Mouse (Mus musculus) CH12.LX (cell line): Measurements from ENCODE around the gene Zfp830.

Experiments
- BHLHE40 ChIP-seq: IDR thresholded peaks from 2 replicates; pipeline ENCODE4 v1.6.1; 2011; ENCODE audit warnings: mild to moderate bottlenecking, low read depth, low read length, improper control_type of control experiment
- CTCF ChIP-seq, 2 experiments: IDR thresholded peaks in 1 of 2; conservative IDR thresholded peaks in 1 of 2; 2 replicates each; pipeline ENCODE4 v1.5.1; 2011 to 2012; ENCODE audit warnings: low read depth in 2 of 2, low read length in 2 of 2, improper control_type of control experiment in 1 of 2, inconsistent platforms in 1 of 2, mild to moderate bottlenecking in 1 of 2, moderate library complexity in 1 of 2
- POLR2A ChIP-seq: IDR thresholded peaks from 2 replicates; pipeline ENCODE4 v1.6.1; 2011; ENCODE audit warnings: low read depth, mild to moderate bottlenecking, improper control_type of control experiment, low read length
- RAD21 ChIP-seq: IDR thresholded peaks from 2 replicates; pipeline ENCODE4 v1.6.1; 2011; ENCODE audit warnings: low read depth, mild to moderate bottlenecking, low read length, improper control_type of control experiment, moderate library complexity
- SIN3A ChIP-seq: IDR thresholded peaks from 2 replicates; pipeline ENCODE4 v1.6.1; 2012; ENCODE audit warnings: low read length, improper control_type of control experiment, inconsistent platforms
- TBP ChIP-seq: conservative IDR thresholded peaks from 2 replicates; pipeline ENCODE4 v1.6.1; 2011; ENCODE audit warnings: low read depth, low read length, improper control_type of control experiment
- ZC3H11A ChIP-seq: IDR thresholded peaks from 2 replicates; pipeline ENCODE4 v1.6.1; 2012; ENCODE audit warnings: low read depth, mild to moderate bottlenecking, inconsistent platforms, low read length, improper control_type of control experiment

DNA sequence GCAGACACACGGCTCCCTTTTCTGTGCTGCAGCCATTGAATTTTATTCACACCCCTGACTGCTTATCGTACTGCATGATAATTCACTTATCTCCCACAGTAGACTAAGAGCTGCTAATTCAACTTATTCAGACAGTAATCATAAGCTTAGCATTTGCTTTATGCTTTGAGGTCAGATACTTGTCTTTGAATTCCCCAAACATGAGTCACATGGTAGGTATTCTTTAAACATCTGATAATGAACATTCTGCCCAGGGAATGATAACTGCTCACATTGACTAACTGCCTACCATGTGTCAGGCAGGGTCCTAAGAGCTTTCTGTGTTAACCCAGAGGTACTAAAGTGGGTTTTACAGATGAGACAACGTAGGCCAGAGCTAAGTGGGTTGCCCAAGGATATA, 42.5 kb downstream of the Zfp830 start:
- TF ChIP-seq CTCF (conservative IDR thresholded peaks at IDR 0.05 in 1 of 2, IDR thresholded peaks at IDR 0.05 in 1 of 2; ENCODE audit: low read depth in 2 of 2, low read length in 2 of 2) (no peak), SIN3A (no peak; the same call in 1 of the 2 replicates), TBP (no peak), RAD21 (no peak), BHLHE40 (no peak), ZC3H11A (no peak), POLR2A (no peak)
